Mouse (Mus musculus): ENCODE results near the gene Ldlrad3. TPM values are rescaled to one million over a fixed set of nuclear protein-coding genes. Genes with fewer than 3 reads are reported as not detected.
A peak's percentile ranks its signal among the peaks of the same experiment; 100 is the strongest.

Gene Ldlrad3
- polyA plus RNA-seq, 1 experiment from 2014 or later: 30.7 TPM

DNA sequence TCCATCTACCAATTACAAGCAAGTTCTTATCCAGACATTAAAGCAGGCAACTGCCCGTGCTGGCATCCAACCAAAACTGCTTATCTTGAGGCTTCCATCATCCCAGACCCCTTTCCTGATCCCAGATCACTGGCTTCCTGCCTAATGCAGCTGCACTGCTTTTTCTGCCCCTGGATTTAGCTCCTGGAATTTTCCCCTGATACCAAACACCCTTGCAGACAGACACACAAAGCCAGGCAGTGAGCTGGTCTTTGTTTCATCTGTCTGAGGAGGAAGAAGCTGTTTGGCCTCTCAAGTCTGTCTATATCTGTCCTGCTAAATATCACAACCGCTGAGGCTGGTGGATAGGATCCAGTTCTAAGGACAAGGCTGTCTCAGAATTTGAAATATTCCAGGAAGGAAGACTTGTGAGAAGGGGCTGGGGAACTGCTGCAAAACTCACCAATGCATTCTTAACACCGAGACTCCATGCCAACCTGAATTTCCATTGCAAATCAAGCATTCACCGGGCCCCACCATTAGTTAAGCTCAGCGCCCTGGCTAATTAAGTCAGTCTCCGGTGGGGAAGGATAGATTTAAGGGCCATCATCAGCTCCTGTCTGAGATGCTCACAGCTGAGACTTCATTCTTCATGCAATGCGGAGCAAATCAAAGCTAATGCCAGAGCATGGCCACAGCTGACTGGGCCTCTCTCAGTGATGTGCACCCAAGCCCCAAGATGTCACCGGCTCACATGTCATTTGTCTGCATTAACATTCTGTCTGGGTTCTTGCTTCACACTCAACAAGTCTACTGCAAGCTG, 183.0 kb downstream of the Ldlrad3 start:
- 5% methylated on average over 8 of the region's 8 CpGs for WGBS
- no peaks in the 10 kb centered on the region for H3K36me3 ChIP-seq
- no peaks in the 10 kb centered on the region for H3K9me3 ChIP-seq (replicated peaks)
- H3K27me3 ChIP-seq (replicated peaks): no peaks in the 10 kb centered on the region
- H3K27ac ChIP-seq (replicated peaks): peak overlapping the region; percentile 76
- peak overlapping the region; percentile 11; the same call in 1 of the 2 replicates for H3K4me2 ChIP-seq
- no peak overlapping the region for H3K4me3 ChIP-seq (replicated peaks)
- 0 out of 2 replicates have a peak overlapping the region, but pooled peaks have one; percentile 4 for H3K9ac ChIP-seq (replicated peaks)
- ATAC-seq (ENCODE audit: low FRiP score): peak; percentile 35
- H3K4me1 ChIP-seq: peaks cover 83% of the 10 kb centered on the region

DNA sequence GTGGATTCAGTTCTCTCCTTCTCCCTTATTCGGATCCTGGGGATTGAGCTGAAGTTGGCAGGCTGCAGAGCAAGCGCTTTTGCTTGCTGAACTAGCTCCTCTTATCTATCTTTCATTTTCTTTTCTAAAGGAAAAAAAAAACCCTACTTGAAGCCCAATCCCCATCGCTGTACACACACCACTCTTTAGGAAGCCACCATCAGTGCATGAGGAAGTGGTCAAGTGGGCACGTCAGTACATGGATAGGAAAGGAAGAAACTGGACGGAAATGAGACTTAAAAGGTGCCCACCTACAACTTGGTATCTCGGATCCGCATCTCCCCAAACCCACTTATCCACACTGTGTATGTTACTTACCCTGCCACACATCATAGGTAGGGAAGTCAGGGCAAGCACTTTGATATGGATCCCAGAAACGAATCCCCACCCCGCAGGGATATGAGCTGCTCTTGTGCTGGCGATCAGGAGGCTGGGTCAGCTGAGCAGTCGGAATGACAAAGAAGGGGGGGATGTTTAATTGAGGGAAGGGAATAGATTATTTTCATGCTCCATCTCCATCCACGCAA, 183.7 kb downstream of the Ldlrad3 start:
- Histone ChIP-seq H3K27ac (replicated peaks) (peak overlapping the region; percentile 76), H3K9me3 (replicated peaks) (no peaks in the 10 kb centered on the region), H3K9ac (replicated peaks) (0 out of 2 replicates have a peak overlapping the region, but pooled peaks have one; percentile 4), H3K4me3 (replicated peaks) (no peak overlapping the region), H3K36me3 (no peaks in the 10 kb centered on the region), H3K4me2 (peak overlapping the region; percentile 11; the same call in 1 of the 2 replicates), H3K4me1 (peaks cover 78% of the 10 kb centered on the region), H3K27me3 (replicated peaks) (no peaks in the 10 kb centered on the region)
- WGBS: 44% methylated on average over 12 of the region's 12 CpGs
- 0 out of 2 replicates have a peak, but pooled peaks have one; percentile 1 for ATAC-seq (ENCODE audit: low FRiP score)

DNA sequence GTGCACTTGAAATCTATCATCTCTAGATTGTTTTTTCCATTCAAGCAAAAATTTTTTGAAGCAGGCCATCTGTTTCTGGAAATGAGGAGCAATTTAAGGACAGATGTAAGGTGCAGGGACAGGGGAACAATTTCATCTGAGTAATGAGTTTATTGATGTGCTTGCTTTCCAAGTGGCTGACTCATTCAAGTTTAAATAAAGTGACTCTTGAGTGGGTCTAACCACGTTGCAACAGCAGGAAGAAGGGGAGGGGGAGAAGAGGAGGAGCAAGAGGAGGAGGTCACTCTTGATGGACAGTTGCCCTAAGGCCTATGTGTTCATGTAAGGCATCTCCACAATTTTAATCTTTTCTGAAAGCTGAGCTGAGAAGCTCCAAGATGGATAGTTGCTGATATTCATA, 184.5 kb downstream of the Ldlrad3 start:
- no peak for ATAC-seq (ENCODE audit: low FRiP score)
- no peaks in the 10 kb centered on the region for H3K27me3 ChIP-seq (replicated peaks)
- H3K36me3 ChIP-seq: no peaks in the 10 kb centered on the region
- WGBS: 6% methylated on average over 1 of the region's 1 CpGs
- no peaks in the 10 kb centered on the region for H3K9me3 ChIP-seq (replicated peaks)
- no peak overlapping the region for H3K4me2 ChIP-seq
- no peak overlapping the region for H3K4me3 ChIP-seq (replicated peaks)
- H3K27ac ChIP-seq (replicated peaks): peak overlapping the region; percentile 76; the same call in 1 of the 2 replicates
- no peak overlapping the region for H3K9ac ChIP-seq (replicated peaks)
- peaks cover 85% of the 10 kb centered on the region for H3K4me1 ChIP-seq

DNA sequence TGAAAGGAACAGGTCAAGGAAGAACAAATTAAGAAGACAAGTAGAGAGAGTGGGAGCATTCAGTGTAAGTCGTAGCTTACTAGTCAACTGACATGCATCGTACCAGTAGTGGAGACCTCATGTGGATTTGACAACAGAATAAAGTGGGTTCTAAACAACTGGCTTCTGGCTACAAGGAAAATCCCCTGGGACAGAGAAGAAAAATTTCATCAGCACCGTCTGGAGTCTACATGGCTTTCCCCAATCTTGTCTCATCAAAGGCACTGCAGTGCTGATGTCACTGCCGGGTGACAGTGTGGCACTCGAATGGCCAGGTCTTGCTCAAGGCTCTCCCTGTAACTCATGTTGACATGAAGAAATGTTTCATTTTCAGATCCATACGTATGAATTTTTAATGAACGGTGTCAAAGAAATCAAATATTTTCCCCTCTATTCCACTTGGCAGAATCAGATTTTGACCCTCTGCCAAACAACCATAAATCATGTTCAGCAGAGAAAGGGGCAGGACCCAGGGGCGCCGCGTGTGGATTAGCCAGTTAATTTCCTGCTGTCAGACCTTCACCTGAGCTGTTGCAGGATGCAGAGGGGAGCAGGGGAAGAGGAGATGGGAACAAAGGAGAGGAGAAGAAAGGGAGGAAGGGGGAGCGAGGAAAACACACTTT, 187.1 kb downstream of the Ldlrad3 start:
- Histone ChIP-seq H3K27me3 (replicated peaks) (no peaks in the 10 kb centered on the region), H3K4me2 (no peak overlapping the region), H3K4me3 (replicated peaks) (no peak overlapping the region), H3K36me3 (no peaks in the 10 kb centered on the region), H3K4me1 (peaks cover 65% of the 10 kb centered on the region), H3K9ac (replicated peaks) (no peak overlapping the region), H3K9me3 (replicated peaks) (no peaks in the 10 kb centered on the region), H3K27ac (replicated peaks) (0 out of 2 replicates have a peak overlapping the region, but pooled peaks have one; percentile 14)
- WGBS: 27% methylated on average over 11 of the region's 11 CpGs
- no peak for ATAC-seq (ENCODE audit: low FRiP score)

DNA sequence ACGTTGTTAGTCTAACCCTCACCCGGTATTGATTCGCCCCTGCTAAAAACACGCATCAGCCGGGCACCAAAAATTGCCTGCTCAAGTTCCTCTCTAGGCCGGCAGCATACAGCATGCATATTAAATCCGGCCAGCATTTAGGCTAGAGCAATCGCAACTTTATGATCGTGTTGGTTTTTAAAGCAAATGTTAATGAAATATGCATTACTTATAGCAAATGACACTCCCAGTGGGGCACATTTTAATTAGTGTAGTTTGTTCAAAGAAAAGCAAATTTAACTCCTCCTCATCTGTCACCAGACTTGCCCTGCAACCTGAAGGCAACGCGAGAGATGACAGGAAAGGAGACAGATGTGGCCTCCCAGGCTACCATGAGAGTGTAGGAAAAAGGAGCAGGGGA, 189.2 kb downstream of the Ldlrad3 start:
- no peak for ATAC-seq (ENCODE audit: low FRiP score)
- Histone ChIP-seq H3K36me3 (no peaks in the 10 kb centered on the region), H3K4me1 (peaks cover 44% of the 10 kb centered on the region), H3K4me3 (replicated peaks) (no peak overlapping the region), H3K27me3 (replicated peaks) (no peaks in the 10 kb centered on the region), H3K9ac (replicated peaks) (no peak overlapping the region), H3K27ac (replicated peaks) (0 out of 2 replicates have a peak overlapping the region, but pooled peaks have one; percentile 7), H3K4me2 (no peak overlapping the region), H3K9me3 (replicated peaks) (no peaks in the 10 kb centered on the region)
- WGBS: 38% methylated on average over 11 of the region's 11 CpGs

DNA sequence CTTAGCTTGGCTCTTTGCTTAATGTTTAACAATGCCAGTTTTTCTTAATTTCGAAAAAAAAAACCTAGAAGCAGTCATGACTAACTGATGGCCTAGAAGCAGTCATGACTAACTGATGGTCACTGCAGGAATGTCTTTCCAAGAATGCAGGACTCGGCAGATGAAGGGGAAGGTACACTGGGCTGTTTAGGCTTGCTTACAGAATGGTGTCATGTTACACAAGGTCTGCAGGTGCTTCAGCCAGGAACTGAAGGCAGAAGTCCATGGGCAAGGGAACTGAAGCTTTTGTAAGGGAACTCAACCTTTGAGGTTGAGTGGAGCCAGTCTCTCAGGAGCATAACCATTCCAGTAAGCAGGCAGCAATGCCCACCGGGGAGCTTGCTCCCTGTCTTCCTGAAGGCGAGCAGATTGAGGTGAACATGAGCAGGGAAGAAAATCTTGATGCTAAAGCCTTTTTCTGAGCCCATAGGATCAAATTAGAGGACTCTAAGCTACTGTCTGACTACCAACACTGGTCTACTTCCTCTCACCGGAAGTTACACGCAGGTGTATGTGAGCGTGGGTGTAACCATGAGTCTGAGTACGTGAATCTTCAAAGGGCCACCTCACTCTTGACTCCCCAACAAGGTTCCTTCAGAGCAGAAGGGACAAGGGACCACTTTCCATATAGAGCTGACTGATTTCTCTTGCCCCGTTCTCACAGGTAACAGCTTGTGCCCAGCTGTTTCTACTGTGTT, 193.4 kb downstream of the Ldlrad3 start:
- no peak overlapping the region for H3K4me2 ChIP-seq
- no peak for ATAC-seq (ENCODE audit: low FRiP score)
- H3K4me1 ChIP-seq: peaks cover 19% of the 10 kb centered on the region
- H3K9me3 ChIP-seq (replicated peaks): no peaks in the 10 kb centered on the region
- H3K9ac ChIP-seq (replicated peaks): no peak overlapping the region
- no peaks in the 10 kb centered on the region for H3K27me3 ChIP-seq (replicated peaks)
- WGBS: 83% methylated on average over 9 of the region's 9 CpGs
- H3K4me3 ChIP-seq (replicated peaks): no peak overlapping the region
- H3K27ac ChIP-seq (replicated peaks): no peak overlapping the region
- no peaks in the 10 kb centered on the region for H3K36me3 ChIP-seq

DNA sequence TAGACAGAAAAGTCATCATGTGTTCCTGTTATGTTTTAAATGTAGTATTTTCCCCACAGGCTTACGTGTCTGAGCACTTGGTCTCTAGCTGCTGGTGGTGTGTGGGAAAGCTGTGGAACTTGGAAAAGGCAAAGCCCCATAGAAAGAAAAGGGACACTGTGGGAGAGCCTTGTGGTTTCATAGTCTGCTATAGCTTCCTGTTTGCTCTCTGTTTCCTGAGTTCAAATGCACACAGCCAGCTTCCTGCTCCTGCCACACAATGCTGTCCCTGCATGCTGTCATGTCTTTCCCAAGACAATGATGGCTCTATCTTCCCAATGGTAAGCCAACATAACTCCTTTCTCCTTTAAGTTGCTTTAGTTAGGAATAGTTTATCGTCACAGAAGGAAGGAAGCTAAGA, 194.5 kb downstream of the Ldlrad3 start:
- no peaks in the 10 kb centered on the region for H3K9me3 ChIP-seq (replicated peaks)
- no peaks in the 10 kb centered on the region for H3K27me3 ChIP-seq (replicated peaks)
- H3K27ac ChIP-seq (replicated peaks): no peak overlapping the region
- H3K4me3 ChIP-seq (replicated peaks): no peak overlapping the region
- 87% methylated on average over 2 of the region's 2 CpGs for WGBS
- H3K4me2 ChIP-seq: no peak overlapping the region
- ATAC-seq (ENCODE audit: low FRiP score): no peak
- no peaks in the 10 kb centered on the region for H3K36me3 ChIP-seq
- peaks cover 12% of the 10 kb centered on the region for H3K4me1 ChIP-seq
- no peak overlapping the region for H3K9ac ChIP-seq (replicated peaks)

DNA sequence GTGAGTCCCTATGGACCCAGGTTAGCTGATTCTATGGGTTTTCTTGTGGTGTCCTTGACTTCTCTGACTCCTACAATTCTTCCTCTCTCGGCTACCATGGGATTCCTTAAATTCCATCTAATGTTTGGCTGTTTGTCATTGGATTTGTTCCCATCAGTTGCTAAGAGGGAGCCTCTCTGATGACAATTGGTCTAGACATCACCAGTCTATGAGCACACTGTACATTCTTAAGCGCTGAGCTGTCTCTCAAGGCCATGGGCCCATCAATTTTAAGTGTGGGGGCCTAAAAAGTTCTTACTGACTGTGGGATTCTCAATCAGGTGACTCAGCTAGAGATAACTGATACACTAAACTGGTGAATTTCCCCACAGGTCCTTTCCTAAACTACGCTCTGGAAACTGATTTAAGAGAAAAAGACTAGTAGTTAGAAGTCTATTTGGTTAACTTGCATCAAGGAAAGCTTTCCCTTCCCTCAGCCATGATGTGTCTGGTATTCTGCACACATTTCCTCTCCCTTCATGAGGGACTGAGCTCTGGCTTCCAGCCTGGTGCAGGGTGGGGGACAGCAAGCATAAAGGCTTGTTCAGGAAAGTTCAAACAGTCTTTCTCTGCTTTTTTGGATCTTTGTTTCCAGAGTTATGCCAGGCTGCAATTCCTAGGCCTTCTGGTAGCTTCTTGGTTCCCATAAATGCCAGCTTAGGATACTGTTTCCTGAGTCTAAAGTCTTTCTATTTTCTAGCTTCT, 199.7 kb downstream of the Ldlrad3 start:
- WGBS: 72% methylated on average over 3 of the region's 3 CpGs
- Histone ChIP-seq H3K36me3 (no peaks in the 10 kb centered on the region), H3K9ac (replicated peaks) (no peak overlapping the region), H3K4me2 (no peak overlapping the region), H3K27me3 (replicated peaks) (no peaks in the 10 kb centered on the region), H3K4me3 (replicated peaks) (no peak overlapping the region), H3K4me1 (peaks cover 17% of the 10 kb centered on the region), H3K9me3 (replicated peaks) (no peaks in the 10 kb centered on the region), H3K27ac (replicated peaks) (0 out of 2 replicates have a peak overlapping the region, but pooled peaks have one; percentile 2)
- no peak for ATAC-seq (ENCODE audit: low FRiP score)

DNA sequence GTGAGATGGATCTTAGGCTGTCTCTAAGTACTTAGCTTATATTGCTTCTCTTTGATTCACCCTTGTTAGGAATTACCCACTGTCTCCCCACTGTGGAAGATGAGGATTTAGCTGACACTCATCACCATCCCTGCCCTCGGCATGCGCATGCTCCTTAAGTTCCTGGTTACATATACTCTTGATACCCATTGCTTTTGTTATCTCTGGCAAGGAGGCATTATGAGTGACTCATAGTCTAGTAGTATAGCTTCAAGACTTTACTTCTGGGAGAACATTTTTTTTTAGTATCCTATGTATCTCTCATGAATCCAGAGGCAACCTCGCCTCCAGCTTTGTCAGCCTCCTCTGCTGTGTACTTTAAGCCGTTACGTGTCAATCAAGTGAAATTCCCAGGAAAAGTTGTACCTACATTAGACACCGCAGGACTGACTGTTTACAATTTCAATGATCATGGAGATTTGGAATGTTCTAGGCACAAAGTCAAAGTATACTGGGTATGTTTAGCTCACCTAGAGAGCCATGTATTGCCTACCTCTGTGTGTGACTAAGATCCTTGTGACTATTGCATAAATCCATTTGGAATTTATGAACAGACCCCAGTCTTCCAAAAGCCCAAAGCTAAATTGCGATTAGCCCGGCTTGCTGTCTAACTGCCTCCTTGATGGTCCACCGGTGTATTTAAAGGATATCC, 202.2 kb downstream of the Ldlrad3 start:
- Histone ChIP-seq H3K4me2 (no peak overlapping the region), H3K27ac (replicated peaks) (no peak overlapping the region), H3K4me3 (replicated peaks) (no peak overlapping the region), H3K9ac (replicated peaks) (no peak overlapping the region), H3K4me1 (peaks cover 26% of the 10 kb centered on the region), H3K27me3 (replicated peaks) (no peaks in the 10 kb centered on the region), H3K9me3 (replicated peaks) (no peaks in the 10 kb centered on the region), H3K36me3 (no peaks in the 10 kb centered on the region)
- ATAC-seq (ENCODE audit: low FRiP score): no peak
- 84% methylated on average over 9 of the region's 9 CpGs for WGBS

DNA sequence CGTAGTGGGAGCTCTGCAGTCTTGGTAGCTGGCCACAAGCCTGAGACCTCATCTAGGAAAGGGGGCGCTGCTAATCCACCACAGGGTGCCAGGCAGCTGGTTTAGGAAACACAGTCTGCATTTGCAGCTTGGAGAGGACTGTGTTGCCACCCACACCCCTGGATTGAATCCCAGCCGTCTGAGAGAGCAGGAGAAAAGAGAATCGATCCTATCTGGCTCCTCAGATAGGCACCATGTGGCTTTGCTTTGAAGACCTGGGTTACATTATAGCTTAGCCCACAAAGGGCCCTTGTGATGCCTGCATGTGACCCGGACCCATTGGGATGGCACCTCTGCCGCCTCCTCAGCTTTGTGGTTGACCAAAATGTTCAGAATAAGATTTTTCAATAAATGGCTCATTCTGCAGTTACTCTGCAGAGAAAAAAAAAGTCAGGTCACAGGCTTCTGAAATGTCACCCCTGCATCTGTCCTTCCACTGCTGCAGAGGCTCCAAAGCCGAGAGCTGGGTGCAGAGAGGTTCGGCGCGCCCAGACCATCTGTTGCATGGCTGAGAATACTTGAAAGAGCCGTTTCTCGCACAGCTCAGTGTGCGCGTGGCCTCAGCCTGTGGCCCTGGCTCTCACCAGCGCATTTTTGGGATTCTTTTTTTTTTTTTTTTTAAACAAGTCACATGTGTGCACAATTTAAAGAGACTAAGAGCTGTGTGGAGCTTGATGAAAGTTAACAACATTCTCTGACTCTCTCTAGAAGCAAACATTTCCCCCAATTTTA, 202.9 kb downstream of the Ldlrad3 start:
- Histone ChIP-seq H3K4me2 (no peak overlapping the region), H3K4me3 (replicated peaks) (no peak overlapping the region), H3K9ac (replicated peaks) (no peak overlapping the region), H3K9me3 (replicated peaks) (no peaks in the 10 kb centered on the region), H3K4me1 (peaks cover 33% of the 10 kb centered on the region), H3K27ac (replicated peaks) (0 out of 2 replicates have a peak overlapping the region, but pooled peaks have one; percentile 15), H3K27me3 (replicated peaks) (no peaks in the 10 kb centered on the region), H3K36me3 (no peaks in the 10 kb centered on the region)
- ATAC-seq (ENCODE audit: low FRiP score): 0 out of 2 replicates have a peak, but pooled peaks have one; percentile 7
- WGBS: 36% methylated on average over 15 of the region's 15 CpGs

Measured in neural tube, embryonic 15.5 days (tissue).